Mouse (Mus musculus) B cell, adult 67 days (primary cell): ENCODE measurements around the gene Stard7. TPM values are rescaled to one million over a fixed set of nuclear protein-coding genes. Genes with fewer than 3 reads are reported as not detected.

Experiments used
- total RNA-seq, 2 experiments: library from RNA; stranded (reverse); gene quantifications; 4 replicates each; pipeline ENCODE4 v1.2.4; 2023

Stard7 gene
- total RNA-seq = 100 to 1,000 TPM in 1 of 2 experiments, 10 to 100 TPM in 1; 99.1 to 102 TPM

DNA sequence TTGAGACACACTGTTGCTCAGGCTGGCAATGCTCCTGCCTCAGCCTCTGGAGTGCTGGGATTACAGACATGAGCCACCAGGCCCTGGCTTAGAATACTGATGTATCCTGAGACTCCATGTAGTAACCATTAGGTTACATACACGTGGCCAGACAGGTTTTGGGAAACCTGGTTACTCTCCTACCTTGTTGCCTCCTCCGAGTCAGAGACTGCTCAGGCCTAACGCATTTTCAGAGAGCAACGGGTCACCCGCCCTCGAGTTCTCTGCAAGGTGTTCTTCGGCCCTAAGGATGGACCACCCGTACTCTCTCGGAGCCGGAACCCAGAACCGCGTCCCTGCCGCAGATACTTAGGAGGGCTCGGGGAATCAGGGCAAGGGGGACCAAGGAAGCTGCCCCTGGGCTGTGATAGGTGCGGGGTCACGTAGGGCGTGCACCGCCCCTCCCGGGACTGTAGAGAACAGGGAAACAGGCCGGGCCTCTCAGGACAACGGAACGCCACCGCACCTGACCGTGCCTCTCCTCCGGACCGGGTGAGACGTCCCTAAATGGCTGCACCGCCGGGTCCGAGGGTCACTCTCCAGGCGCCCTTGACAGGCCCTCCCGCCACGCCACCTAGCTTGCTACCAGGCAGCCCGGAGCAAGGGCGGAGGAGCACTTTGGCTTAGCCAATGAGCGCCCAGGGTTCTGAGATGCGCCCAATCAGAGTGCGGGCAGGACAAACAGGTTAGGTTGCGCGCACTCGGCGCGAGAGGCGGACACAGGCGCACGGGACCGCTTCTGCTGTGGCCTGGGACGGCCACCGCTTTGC lies at the start of gene Stard7:
Gene Stard7, plus strand, starts transcription at position 728 of the 809 bp plus-strand sequence.

DNA sequence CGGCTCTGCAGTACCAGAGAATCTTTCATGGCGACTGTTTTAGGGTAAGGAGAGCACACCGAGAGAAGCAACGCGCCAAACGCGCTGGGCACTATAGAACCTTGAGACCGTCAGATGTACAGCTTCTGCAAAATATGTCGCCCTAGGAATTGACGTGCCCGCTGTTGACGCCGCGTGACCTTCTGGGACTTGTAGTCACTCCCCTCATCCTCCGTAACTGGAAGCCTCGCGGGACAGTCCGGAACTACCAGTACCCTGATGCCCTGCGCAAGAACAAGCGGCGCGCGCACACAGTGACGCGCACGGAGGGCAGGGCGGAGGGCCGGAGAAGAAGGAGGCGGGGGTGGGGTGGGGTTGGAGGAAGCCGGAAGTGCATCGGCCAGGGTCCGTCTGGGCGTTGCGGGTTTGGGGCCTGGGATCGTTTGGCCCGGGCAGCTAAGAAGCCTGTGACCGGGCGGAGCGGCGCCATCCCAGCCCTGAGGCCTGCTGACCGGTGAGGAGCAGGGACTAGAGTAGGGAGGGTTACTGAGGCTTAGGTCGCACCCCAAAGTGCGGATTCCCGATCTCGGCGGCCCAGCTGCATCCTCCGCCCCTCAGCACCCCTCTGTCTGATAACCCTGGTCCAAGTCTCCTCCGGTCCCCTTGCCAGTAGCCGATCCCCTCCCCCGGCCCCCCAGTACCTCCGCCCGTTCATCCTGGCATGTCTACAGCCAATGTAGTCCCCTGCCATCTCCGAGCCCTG lies 22.3 kb upstream of the Stard7 start, which contains the start of the genes Ciao1 and Tmem127:
Gene Ciao1, minus strand, starts transcription at position 225 of the 742 bp plus-strand sequence.
Gene Tmem127, plus strand, starts transcription at position 317 of the 742 bp plus-strand sequence.

DNA sequence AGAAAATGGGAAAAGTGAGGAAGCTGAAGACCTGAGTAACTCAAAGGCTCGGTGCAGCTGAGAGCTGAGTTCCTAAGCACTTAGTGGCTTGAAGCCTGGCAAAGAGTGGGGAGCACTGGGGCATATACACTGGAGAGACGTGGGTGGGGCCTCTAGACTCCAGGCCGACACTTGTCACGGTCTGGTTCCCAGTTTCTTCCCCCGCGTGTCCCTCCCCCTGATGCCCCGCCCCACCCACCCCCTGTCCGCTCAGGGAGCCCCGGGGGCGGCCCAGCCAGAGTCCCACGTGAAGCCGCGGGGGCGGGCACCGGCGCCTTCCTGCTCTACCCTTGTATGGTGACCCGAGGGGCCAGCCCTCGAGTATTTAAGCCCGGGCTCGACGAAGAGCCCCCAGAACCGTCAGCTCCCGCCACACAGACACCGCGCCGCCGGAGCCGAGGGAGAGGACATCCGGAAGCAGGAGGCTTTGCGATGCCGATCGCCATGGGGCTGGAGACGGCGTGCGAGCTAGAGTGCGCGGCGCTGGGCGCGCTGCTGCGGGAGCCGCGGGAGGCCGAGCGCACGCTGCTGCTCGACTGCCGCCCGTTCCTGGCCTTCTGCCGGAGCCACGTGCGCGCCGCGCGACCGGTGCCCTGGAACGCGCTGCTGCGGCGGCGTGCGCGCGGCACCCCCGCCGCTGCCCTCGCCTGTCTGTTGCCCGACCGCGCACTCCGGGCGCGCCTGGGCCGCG lies 65.9 kb downstream of the Stard7 start, which contains the start of gene Dusp2:
Gene Dusp2, plus strand, starts transcription at position 393 of the 730 bp plus-strand sequence.

DNA sequence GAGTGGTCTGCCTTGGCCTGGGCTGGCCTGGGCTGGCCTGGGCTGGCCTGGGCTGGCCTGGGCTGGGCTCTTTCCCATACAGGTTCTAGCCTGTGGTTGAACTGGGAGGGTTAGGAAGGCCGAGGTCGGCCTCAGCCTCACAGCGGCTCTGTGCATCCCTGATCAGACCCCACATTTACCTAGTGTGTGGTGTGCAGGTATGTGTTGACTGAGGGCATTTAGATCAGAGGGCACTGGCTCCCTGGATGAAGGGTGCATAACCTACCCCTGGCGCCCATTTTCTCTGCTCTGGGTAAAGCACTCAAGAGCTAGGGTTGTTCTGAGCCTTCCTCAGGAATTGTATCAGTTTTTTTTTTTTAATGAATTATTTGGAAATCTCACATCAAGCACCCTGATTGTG lies 68.4 kb downstream of the Stard7 start, which contains the start of gene Astl:
Gene Astl, plus strand, starts transcription at position 224 of the 400 bp plus-strand sequence.

Other genes with a start within 250 kb of the Stard7 start
- gene Blvra, start 199.6 kb upstream of the Stard7 start, total RNA-seq = 10 to 100 TPM; 13.6 to 17.7 TPM
- 1 to 10 TPM; 7.0 to 8.8 TPM for gene Ncaph, start 136.3 kb upstream of the Stard7 start, total RNA-seq
- gene Itpripl1, start 126.8 kb upstream of the Stard7 start, total RNA-seq = 10 to 100 TPM; 17.2 to 18.1 TPM
- 1 to 10 TPM; 2.6 to 5.0 TPM for gene 1810024B03Rik, start 61.9 kb upstream of the Stard7 start, total RNA-seq
- 100 to 1,000 TPM; 169 to 187 TPM for gene Snrnp200, start 61.8 kb upstream of the Stard7 start, total RNA-seq
- 10 to 100 TPM; 35.7 to 38.7 TPM for gene Ciao1, start 22.4 kb upstream of the Stard7 start, total RNA-seq
- 10 to 100 TPM; 47.7 to 52.5 TPM for gene Tmem127, start 22.3 kb upstream of the Stard7 start, total RNA-seq
- 100 to 1,000 TPM; 749 to 751 TPM for gene Dusp2, start 65.9 kb downstream of the Stard7 start, total RNA-seq
- gene Astl, start 68.4 kb downstream of the Stard7 start, total RNA-seq = under 1 TPM; 0.38 to 0.83 TPM
- gene Adra2b, start 93.0 kb downstream of the Stard7 start, total RNA-seq = not detected
- 1 to 10 TPM in 1 of 2 experiments, not detected in 1; 1.1 TPM for gene Gpat2, start 155.0 kb downstream of the Stard7 start, total RNA-seq
- gene Fahd2a, start 174.3 kb downstream of the Stard7 start, total RNA-seq = 10 to 100 TPM in 1 of 2 experiments, 1 to 10 TPM in 1; 8.3 to 20.3 TPM